Mouse (Mus musculus) right cerebral cortex, postnatal 14 days (tissue): Measurements from ENCODE around the gene Hoxb1.
A peak's percentile ranks its signal among the peaks of the same experiment; 100 is the strongest.

Experiments used
- DNase-seq: peaks from one replicate; pipeline ENCODE4 v3.0.0; 2022

The Hoxb1 gene

DNA sequence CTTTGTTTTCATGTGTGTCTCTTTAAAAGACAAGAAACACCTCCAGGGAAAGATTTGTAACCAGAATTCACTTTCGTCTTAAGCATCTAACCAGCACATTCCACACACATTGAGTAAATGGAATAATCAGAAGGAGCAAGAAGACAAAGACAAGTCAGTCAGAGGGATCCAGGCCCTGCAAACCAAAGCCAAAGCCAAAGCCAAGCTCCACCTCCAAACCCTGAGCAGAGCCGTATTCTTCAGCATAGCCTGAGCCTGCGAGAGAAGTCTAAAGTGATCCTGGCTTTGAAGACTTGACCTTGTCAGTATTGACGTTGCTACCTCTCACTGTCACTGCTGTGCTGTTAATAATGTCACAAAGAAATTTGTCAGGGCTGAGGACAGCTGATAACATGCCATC is 40.0 kb downstream of the Hoxb1 start:
- DNase-seq, result no peak

DNA sequence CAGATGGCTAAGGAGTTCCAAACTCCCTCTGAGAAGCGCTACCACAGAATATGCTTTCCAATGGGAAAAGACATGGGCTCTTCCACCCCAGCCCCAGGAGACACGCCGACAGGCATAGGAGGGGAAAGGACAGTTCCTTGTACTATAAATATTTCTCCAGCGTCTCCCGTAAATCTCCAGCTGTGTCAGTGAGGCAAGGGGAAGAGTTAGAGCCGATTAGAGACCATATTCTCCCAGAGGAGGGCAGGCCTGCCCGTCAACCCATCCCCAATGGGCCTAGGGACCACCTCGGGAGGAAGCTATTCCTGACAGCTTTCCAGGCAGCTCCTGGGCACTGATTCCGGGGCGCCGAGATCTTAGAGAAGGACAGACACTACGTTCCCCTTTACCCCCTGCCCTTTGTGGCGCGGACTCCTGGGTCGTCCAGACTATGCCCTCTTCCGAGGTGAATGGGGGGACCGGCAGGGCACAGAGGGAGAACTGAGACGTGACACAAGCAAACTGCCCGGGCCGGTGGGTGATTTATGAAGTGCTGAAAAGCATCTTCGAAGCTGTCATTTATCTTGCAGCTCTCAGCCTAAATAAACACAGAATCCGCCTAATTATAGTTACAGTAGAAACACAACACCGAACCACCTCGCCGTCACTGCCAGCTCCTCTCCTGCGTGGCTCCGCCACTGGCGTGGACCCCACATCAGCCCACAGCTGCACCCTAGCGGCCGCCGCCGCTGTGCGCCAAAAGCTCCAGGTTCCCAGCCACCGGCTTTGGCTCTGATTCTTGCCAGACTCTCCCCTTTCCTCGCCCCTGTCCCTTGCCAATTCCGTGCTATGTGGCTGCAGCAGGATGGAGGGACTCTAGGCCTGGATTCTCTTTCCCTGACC is 41.9 kb downstream of the Hoxb1 start:
- peak; percentile 49 for DNase-seq

DNA sequence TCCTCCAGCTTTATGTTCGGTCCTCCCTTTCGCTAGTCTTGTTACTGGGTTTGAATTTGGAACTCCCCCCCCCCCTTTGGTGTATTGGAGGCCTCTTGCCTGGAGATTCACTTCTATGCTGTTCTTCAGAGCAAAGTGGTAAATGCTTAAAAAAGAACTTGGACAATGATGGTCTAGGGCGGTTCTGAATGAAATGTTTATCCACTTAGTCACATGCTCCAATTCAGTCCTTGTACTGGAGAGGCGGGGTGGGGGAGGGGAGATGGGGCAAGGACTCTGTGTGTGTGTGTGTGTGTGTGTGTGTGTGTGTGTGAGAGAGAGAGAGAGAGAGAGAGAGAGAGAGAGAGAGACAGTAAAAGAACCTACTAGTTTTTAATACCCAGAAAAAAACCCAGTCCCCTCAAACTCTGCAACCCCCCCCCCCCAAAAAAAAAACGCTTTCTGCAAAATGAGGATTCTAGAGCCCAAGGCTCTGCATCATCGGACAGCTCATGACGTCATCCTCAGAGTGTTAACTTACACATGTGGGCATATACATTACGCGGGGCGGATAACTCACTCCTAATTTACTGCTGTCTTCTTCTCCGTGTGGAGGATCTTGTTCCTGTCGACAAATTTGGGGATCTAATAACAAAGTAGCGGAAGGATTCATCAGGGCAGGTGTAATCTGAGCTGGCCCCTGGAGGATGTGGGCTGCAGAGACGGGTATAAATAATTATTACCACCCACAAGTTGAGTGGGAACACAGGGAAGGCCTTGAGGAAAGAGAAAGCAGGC is 42.9 kb downstream of the Hoxb1 start:
- DNase-seq, result no peak

- DNase-seq, result no peak
Observed at GRCm38 (mm10) chr11:96411019-96411418, 45.5 kb downstream of the Hoxb1 start.

- DNase-seq, result no peak
Observed at GRCm38 (mm10) chr11:96411934-96412333, 46.4 kb downstream of the Hoxb1 start.

DNA sequence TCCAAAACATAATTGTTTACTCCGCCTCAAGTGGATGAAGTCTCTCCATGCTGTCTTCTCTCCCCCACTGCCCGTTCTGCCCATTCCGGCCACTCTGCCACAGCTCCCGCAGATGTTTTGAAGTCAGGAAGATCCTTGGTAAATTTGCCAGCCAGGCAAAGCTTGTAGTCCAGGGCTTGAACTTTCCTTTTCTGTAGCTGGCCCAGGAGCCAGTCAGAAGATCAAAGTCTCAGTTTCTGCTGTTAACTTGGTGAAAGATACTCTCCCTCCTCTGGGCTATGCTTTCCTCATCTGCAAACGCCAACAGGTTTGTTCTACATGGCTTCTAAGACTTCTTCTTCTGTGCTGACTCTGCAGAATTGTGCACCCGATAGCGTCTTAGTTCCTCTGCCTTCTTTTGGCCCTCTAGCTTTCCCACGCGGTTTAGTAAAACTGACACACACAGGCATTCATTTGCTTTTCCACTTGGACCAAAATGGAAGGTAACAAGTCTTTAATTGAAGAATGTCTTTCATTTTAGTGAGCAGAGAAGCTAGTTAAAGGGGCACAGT is 47.5 kb downstream of the Hoxb1 start:
- no peak for DNase-seq

GRCm38 (mm10) chr11:96413527-96413926 is 48.0 kb downstream of the Hoxb1 start:
- DNase-seq, result peak; percentile 17

DNA sequence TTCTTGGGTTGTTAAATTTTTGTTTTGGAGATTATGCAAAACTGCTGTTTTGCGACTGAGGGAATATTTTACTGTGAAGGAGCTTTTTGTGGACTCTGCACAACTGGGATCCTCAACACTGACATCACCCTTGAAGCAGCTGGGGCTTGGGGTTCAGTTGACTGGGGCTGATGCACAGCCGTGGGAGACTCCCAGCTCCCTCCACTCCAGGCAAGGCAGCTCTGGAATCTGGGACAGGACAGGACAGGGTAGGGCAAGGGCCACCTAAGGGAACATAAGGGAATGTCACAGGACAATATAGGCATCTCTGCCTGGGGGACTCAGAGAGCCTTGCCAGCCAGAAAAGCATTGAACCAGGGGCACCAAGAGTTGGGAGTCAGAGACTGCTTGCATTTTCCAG is 48.5 kb downstream of the Hoxb1 start:
- no peak for DNase-seq
